Mouse (Mus musculus): Measurements from ENCODE around the gene Poc1a. TPM values are rescaled to one million over a fixed set of nuclear protein-coding genes. Genes with fewer than 3 reads are reported as not detected.
A peak's percentile ranks its signal among the peaks of the same experiment; 100 is the strongest.

Gene Poc1a
- polyA plus RNA-seq, 1 experiment from 2014 or later = 2.7 TPM

GRCm38 (mm10) chr9:106301446-106302080, 20.7 kb downstream of the Poc1a start:
- Histone ChIP-seq H3K79me2 (ENCODE audit: inconsistent target) (no peaks in the 10 kb centered on the region), H3K27ac (no peak overlapping the region), H3K4me3 (ENCODE audit: inconsistent target) (no peak overlapping the region), H3K36me3 (ENCODE audit: inconsistent target) (no peaks in the 10 kb centered on the region)
- 80% methylated on average over 10 of the region's 11 CpGs for WGBS (ENCODE audit: missing documents)

DNA sequence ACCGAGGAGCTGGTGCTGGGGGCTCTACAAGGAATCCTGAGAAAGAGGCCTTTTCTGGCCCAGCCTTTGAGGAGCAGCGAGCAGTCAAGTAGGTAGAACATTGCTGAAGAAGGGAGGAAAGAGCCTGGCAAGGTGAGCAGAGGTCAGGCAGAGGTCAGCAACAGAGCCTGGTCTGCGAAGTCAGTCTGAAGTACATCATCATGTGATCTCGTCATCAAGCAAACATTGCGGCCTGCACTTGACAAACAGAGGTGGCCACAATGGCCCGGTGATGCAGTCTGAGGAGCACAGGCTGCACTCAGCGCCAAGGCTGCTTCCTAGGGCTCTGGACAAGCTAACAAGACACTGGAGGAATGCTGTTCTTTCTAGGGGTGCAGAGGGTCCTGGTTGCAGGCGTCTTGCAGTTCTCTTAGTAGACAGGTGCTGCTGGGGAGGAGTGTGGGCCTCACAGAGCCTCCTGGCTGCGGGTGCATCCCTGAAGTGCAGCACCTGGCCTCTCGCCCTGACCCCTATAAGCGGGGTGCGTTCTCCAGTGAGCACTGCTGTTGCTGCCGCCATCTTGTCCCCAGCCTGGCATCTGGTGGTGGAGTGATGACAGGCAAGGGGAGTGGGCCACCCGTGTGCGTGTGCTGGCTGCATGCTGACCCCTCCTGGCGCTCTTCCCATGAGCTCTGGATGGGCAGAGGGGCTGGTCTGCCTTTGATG, 21.7 kb downstream of the Poc1a start:
- no peak overlapping the region for H3K27ac ChIP-seq
- no peaks in the 10 kb centered on the region for H3K36me3 ChIP-seq (ENCODE audit: inconsistent target)
- no peaks in the 10 kb centered on the region for H3K79me2 ChIP-seq (ENCODE audit: inconsistent target)
- H3K4me3 ChIP-seq (ENCODE audit: inconsistent target) = no peak overlapping the region
- WGBS (ENCODE audit: missing documents) = 94% methylated on average over 12 of the region's 16 CpGs

DNA sequence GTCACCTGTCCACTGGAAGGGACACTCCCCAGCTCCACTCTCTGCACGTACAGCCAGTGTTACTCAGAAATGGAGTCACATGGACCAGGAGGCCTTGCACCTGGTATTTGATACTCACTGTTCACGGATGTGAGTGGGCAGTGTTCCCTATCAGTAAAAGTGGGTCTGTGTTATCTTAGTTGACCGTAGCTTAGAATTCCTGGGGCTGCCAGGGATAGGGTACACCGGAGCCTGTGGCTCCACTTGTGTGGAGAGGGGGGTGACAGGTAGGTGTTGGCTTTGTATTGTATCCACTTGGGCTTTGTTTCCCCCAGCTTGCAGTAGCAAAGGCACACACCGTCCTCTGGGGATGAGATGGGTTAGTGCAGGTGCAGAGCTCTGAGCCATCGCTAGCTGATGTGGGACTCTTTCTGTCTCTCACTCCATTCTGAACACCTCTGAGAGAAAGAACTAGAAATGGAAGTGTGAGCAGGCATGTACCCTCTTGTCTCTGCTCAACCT, 22.6 kb downstream of the Poc1a start:
- Histone ChIP-seq H3K79me2 (ENCODE audit: inconsistent target) (no peaks in the 10 kb centered on the region), H3K4me3 (ENCODE audit: inconsistent target) (no peak overlapping the region), H3K36me3 (ENCODE audit: inconsistent target) (no peaks in the 10 kb centered on the region), H3K27ac (no peak overlapping the region)
- WGBS (ENCODE audit: missing documents) = 98% methylated on average over 6 of the region's 6 CpGs

DNA sequence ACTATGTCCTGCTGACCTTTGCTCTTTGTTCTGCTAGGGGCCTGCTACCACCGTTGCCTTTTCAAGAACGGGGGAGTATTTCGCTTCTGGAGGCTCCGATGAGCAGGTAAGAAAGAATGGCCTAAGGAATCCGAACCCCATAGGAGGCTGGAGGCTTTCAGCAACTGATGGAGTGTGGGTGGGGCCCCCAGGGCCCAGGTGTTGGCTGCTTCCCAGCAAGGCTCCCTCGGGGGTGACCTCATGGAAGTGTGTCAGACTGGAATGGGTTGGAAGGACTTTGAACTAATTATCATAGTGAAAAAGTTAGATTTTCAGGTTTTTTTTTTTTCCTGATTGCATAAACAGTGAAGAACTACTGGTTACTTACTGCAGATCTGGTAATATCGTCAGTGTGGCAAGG, 24.4 kb downstream of the Poc1a start:
- Histone ChIP-seq H3K4me3 (ENCODE audit: inconsistent target) (no peak overlapping the region), H3K36me3 (ENCODE audit: inconsistent target) (no peaks in the 10 kb centered on the region), H3K27ac (no peak overlapping the region), H3K79me2 (ENCODE audit: inconsistent target) (no peaks in the 10 kb centered on the region)
- WGBS (ENCODE audit: missing documents) = 92% methylated on average over 7 of the region's 7 CpGs

DNA sequence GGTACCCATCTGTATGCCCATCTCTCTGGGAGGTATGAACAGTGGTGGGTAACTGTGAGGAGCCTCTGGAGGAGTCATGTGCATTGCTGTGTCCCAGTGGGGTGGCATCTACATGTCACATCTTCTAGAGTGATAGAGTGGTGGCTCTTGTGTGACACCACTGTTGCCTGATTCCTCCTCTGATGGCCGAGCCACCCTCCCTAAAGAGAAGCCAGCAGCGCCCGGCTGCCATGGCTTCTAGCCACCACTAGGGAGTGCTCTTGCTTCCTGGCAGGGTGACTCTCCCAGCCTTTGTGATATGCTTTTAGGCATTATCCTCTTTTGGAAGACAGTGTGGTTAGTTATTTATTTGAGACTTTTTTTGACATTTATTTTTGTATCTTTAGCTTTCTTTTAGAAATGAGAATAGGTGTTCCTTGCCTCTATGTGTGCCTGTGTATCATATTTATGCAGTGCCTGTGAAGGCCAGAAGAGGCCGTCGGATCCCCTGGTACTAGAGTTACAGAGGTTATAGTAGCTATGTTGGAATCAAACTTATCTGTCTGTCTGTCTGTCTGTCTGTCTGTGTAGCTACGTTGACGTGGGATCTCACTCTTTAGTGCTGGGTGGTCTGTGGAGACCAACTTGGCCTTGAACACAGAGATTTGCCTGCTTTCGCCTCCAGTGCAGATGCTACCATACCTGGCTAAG, 25.9 kb downstream of the Poc1a start:
- Histone ChIP-seq H3K27ac (peak overlapping the region; percentile 99), H3K4me3 (ENCODE audit: inconsistent target) (no peak overlapping the region), H3K79me2 (ENCODE audit: inconsistent target) (no peaks in the 10 kb centered on the region), H3K36me3 (ENCODE audit: inconsistent target) (no peaks in the 10 kb centered on the region)
- WGBS (ENCODE audit: missing documents) = 44% methylated on average over 8 of the region's 8 CpGs

DNA sequence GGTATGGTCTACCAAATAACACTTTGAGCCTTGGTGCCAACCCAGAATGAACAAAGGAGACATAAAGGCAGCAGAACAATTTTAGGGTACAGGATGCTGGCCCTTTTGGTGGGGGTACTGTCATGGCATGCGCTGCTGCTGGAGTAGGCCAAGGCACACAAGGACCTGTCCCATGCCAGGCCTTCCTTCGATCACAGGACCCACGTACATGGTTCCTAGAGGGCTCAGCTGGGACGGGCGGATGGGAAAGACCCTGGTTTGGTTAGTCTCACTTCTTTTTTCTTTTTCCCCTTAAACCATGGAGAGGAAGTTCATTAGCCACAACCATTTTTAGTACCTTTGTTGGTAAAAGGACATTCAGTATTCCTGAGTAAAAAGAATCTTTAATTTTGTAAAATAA, 27.3 kb downstream of the Poc1a start:
- Histone ChIP-seq H3K36me3 (ENCODE audit: inconsistent target) (no peaks in the 10 kb centered on the region), H3K4me3 (ENCODE audit: inconsistent target) (no peak overlapping the region), H3K79me2 (ENCODE audit: inconsistent target) (no peaks in the 10 kb centered on the region), H3K27ac (peak overlapping the region; percentile 99)
- WGBS (ENCODE audit: missing documents) = 23% methylated on average over 5 of the region's 5 CpGs

GRCm38 (mm10) chr9:106308555-106308954, 27.7 kb downstream of the Poc1a start:
- WGBS (ENCODE audit: missing documents) = 0% methylated on average over 2 of the region's 2 CpGs
- Histone ChIP-seq H3K36me3 (ENCODE audit: inconsistent target) (no peaks in the 10 kb centered on the region), H3K79me2 (ENCODE audit: inconsistent target) (no peaks in the 10 kb centered on the region), H3K27ac (peak overlapping the region; percentile 99), H3K4me3 (ENCODE audit: inconsistent target) (no peak overlapping the region)

GRCm38 (mm10) chr9:106308983-106309382, 28.1 kb downstream of the Poc1a start:
- peak overlapping the region; percentile 99 for H3K27ac ChIP-seq

GRCm38 (mm10) chr9:106309859-106310258, 29.0 kb downstream of the Poc1a start:
- no peaks in the 10 kb centered on the region for H3K79me2 ChIP-seq (ENCODE audit: inconsistent target)
- H3K27ac ChIP-seq = peak overlapping the region; percentile 99
- WGBS (ENCODE audit: missing documents) = 20% methylated on average over 3 of the region's 3 CpGs
- H3K36me3 ChIP-seq (ENCODE audit: inconsistent target) = no peaks in the 10 kb centered on the region
- no peak overlapping the region for H3K4me3 ChIP-seq (ENCODE audit: inconsistent target)

More at GRCm38 (mm10) chr9:106308983-106309382, 28.1 kb downstream of the Poc1a start:
- WGBS (ENCODE audit: missing documents) = 69% methylated on average over 5 of the region's 5 CpGs
- Histone ChIP-seq H3K4me3 (ENCODE audit: inconsistent target) (no peak overlapping the region), H3K79me2 (ENCODE audit: inconsistent target) (no peaks in the 10 kb centered on the region), H3K36me3 (ENCODE audit: inconsistent target) (no peaks in the 10 kb centered on the region)

GRCm38 (mm10) chr9:106311625-106312191, 30.8 kb downstream of the Poc1a start:
- WGBS (ENCODE audit: missing documents) = 92% methylated on average over 10 of the region's 10 CpGs
- Histone ChIP-seq H3K36me3 (ENCODE audit: inconsistent target) (no peaks in the 10 kb centered on the region), H3K4me3 (ENCODE audit: inconsistent target) (no peak overlapping the region), H3K79me2 (ENCODE audit: inconsistent target) (no peaks in the 10 kb centered on the region), H3K27ac (no peak overlapping the region)

DNA sequence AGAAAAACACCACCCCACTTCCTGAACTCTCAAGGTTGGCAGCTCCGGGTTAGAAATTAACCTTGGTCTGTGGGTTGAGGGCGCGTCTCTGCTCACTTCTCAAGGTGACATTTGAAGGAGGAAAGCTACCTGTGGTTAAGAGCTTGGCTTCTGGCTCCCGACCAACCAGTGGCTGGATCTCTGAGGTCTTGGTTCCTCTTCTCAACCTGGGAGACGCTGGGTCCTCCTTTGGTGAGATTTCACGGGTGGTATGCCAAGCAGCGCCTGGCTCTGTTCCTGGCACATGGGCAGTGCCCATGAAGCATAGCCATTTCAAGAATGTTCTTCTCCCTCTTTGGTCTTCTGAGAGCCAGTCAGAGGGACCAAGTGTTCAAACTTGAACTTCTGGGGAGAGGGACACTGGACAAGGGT, 32.1 kb downstream of the Poc1a start:
- no peaks in the 10 kb centered on the region for H3K36me3 ChIP-seq (ENCODE audit: inconsistent target)
- H3K79me2 ChIP-seq (ENCODE audit: inconsistent target) = no peaks in the 10 kb centered on the region
- WGBS (ENCODE audit: missing documents) = 65% methylated on average over 7 of the region's 7 CpGs
- no peak overlapping the region for H3K27ac ChIP-seq
- no peak overlapping the region for H3K4me3 ChIP-seq (ENCODE audit: inconsistent target)

DNA sequence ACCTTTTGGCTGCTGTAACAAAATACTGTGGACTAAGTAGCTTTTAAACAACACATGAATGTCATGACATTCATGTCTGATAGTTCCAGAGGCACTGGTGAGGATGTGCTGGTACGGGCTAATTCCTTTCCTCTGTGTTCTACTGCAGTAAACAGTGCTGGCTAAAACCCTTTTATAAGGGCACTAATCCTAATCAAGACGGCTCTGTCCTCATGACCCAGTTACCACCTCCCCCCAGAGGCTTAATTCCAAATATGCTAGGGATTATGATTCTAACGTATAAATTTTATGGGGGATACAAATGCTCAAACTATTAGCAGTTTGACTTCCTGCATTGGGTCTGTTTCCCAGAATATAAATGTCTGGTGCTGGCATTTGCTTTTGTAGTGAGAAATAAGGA, 33.3 kb downstream of the Poc1a start:
- no peak overlapping the region for H3K4me3 ChIP-seq (ENCODE audit: inconsistent target)
- no peaks in the 10 kb centered on the region for H3K79me2 ChIP-seq (ENCODE audit: inconsistent target)
- 98% methylated on average over 3 of the region's 3 CpGs for WGBS (ENCODE audit: missing documents)
- no peaks in the 10 kb centered on the region for H3K36me3 ChIP-seq (ENCODE audit: inconsistent target)
- H3K27ac ChIP-seq = no peak overlapping the region

- H3K79me2 ChIP-seq (ENCODE audit: inconsistent target) = no peaks in the 10 kb centered on the region
- WGBS (ENCODE audit: missing documents) = 89% methylated on average over 1 of the region's 2 CpGs
- no peaks in the 10 kb centered on the region for H3K36me3 ChIP-seq (ENCODE audit: inconsistent target)
- no peak overlapping the region for H3K4me3 ChIP-seq (ENCODE audit: inconsistent target)
- peak overlapping the region; percentile 89; the same call in 1 of the 2 replicates for H3K27ac ChIP-seq
These were observed 37.2 kb downstream of the Poc1a start for GRCm38 (mm10) chr9:106318074-106318473.

DNA sequence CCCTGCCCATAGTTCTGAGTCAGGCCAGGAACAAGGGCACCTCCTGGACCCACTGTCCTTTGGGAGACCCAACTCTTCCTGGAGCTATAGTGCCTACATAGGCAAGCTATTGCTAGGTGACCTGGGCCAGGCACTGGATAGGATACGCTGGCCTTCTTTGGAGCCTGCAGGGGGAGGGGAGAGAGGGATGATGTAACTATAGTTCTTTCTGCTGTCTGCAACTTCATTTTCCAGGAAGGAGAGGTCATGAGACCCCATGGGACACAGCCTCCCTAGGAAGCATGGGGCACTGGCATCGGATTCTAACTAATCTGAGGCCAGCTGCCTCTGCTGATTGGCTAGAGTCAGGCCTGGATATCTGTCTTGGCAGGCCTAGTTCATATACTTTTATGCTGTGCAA, 38.2 kb downstream of the Poc1a start:
- Histone ChIP-seq H3K36me3 (ENCODE audit: inconsistent target) (no peaks in the 10 kb centered on the region), H3K79me2 (ENCODE audit: inconsistent target) (no peaks in the 10 kb centered on the region), H3K27ac (peak overlapping the region; percentile 89), H3K4me3 (ENCODE audit: inconsistent target) (no peak overlapping the region)
- WGBS (ENCODE audit: missing documents) = 61% methylated on average over 2 of the region's 2 CpGs

GRCm38 (mm10) chr9:106322497-106322896, 41.6 kb downstream of the Poc1a start:
- Histone ChIP-seq H3K79me2 (ENCODE audit: inconsistent target) (no peaks in the 10 kb centered on the region), H3K36me3 (ENCODE audit: inconsistent target) (no peaks in the 10 kb centered on the region), H3K27ac (peak overlapping the region; percentile 73), H3K4me3 (ENCODE audit: inconsistent target) (no peak overlapping the region)
- WGBS (ENCODE audit: missing documents) = 97% methylated on average over 3 of the region's 3 CpGs

Data from macrophage (primary cell).